Mouse (Mus musculus): ENCODE measurements at regions not wholly inside any gene's neighbourhood (a gene's known extent, or its start where the extent isn't known, plus 50 kb on each side); places are given as distances from the start of the nearest gene placed in this dataset.

DNA sequence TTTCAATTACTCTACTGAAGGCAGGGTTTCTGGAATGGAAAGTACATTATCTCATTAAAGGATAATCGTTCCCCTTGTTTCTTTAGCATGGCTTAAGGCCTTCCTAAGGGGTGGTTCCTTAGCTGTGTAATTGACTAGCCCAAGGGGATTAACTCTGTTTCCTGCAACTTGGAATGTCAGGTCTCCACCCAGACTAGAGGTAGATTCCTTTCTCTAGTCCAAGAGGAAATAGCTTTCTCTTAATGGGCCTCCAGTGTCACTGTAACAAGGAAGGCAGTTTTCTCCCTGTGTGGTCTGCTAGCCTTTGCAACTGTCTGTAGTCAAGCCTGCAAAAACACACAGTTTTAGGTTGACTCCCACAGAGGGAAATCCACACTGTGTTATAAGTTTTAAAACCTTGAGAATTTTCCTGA lies 64.0 kb upstream of the Adgra3 start:
- TF ChIP-seq EP300 (IDR thresholded peaks at IDR 0.05; ENCODE audit: low read depth) (no peak), CTCF (IDR thresholded peaks at IDR 0.05; ENCODE audit: low read depth) (no peak)
